Mouse (Mus musculus) embryonic facial prominence, embryonic 11.5 days (tissue): Measurements from ENCODE around the gene Fxyd6. TPM values are rescaled to one million over a fixed set of nuclear protein-coding genes. Genes with fewer than 3 reads are reported as not detected.

ENCODE experiments used
- ATAC-seq: fragments of 200-750 bp; cut with Nextera tagmentation; replicated peaks from 2 replicates; pipeline ENCODE4 v1.8.0; 2017; ENCODE audit warnings: low read depth; ENCODE audit not compliant: insufficient number of reproducible peaks, low FRiP score, low TSS enrichment
- DNase-seq: peaks from one replicate; pipeline ENCODE4 v3.0.0-alpha.2; 2015; ENCODE audit warnings: low spot score
- H3K27ac ChIP-seq: fragments of 300-500 bp; sonication (generic); replicated peaks from 2 replicates; pipeline ENCODE4 v1.5.1; 2014; ENCODE audit warnings: mild to moderate bottlenecking, low read depth, low read length, control low read depth
- H3K27me3 ChIP-seq: fragments of 300-500 bp; sonication (generic); 2 replicates; pipeline ENCODE4 v1.6.1; 2014; ENCODE audit warnings: mild to moderate bottlenecking, low read length, moderate library complexity, mixed read lengths; ENCODE audit not compliant: control insufficient read depth, insufficient read depth
- H3K36me3 ChIP-seq: fragments of 300-500 bp; sonication (generic); replicated peaks from 2 replicates; pipeline ENCODE4 v1.6.1; 2014; ENCODE audit warnings: low read depth, mild to moderate bottlenecking, low read length, moderate library complexity, mixed read lengths; ENCODE audit not compliant: control insufficient read depth, insufficient read depth
- H3K4me1 ChIP-seq: fragments of 300-500 bp; sonication (generic); 2 replicates; pipeline ENCODE4 v1.6.1; 2014; ENCODE audit warnings: low read length, mixed read lengths; ENCODE audit not compliant: control insufficient read depth, insufficient read depth
- H3K4me2 ChIP-seq: fragments of 300-500 bp; sonication (generic); 2 replicates; pipeline ENCODE4 v1.6.1; 2014; ENCODE audit warnings: low read depth, mild to moderate bottlenecking, control low read depth, low read length, moderate library complexity
- H3K4me3 ChIP-seq: fragments of 300-500 bp; sonication (generic); 2 replicates; pipeline ENCODE4 v1.5.1; 2014; ENCODE audit warnings: low read depth, low read length, control low read depth
- H3K9ac ChIP-seq: fragments of 300-500 bp; sonication (generic); replicated peaks from 2 replicates; pipeline ENCODE4 v1.6.1; 2014; ENCODE audit warnings: mild to moderate bottlenecking, control low read depth, low read length
- H3K9me3 ChIP-seq: fragments of 300-500 bp; sonication (generic); replicated peaks from 2 replicates; pipeline ENCODE4 v1.6.1; 2016; ENCODE audit warnings: mild to moderate bottlenecking, low read length, inconsistent platforms, mixed read lengths; ENCODE audit not compliant: control insufficient read depth
- WGBS: fragments of 180-500 bp; shearing (Covaris S2); extraction: QIAGEN DNeasy Blood & Tissue Kit; methylation state at CpG from one replicate; pipeline ENCODE4 v1.1.7; 2014; 5-methylcytosine and 5-hydroxymethylcytosine counted together
- polyA plus RNA-seq: library from polyadenylated mRNA; unstranded; fragments of >200 nt; fragmentation: Nextera tagmentation; extraction: Ambion mirVana; gene quantifications from 2 replicates; pipeline ENCODE4 v1.2.1, GENCODE M21; 2014

Fxyd6 gene
- 83.0 and 93.1 TPM in 2 replicates for polyA plus RNA-seq

DNA sequence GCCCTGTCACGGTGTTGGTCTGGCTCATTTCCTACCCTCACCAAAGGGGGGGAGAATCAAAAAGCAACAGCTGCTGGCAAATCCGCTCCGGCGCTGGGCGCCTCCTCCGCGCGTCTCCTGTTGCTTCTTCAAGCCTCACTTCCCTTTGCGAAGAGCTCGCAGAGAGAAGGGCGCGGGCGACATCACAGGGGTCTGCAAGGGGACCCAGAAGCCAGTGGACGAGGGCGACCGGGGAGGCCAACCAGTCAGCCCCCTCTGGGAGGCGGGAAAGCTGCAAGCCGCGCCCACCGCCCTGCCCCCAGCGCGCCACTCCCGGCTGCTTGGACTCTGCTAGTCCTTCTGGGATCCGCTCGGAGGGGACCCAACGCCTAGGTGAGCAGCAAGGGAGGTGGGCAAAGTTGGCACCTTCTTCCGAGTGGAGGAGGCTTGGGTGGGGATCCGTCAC is at the start of gene Fxyd6:
TSS of gene Fxyd6 (plus strand) at position 69 of the 445 bp plus-strand sequence.
- peak within 1 kb of the TSS; percentile 85 for H3K4me2 ChIP-seq
- H3K36me3 ChIP-seq = no peaks in the 10 kb centered on the region
- no peaks in the 10 kb centered on the region; the same call in 1 of the 2 replicates for H3K4me1 ChIP-seq
- no peaks in the 10 kb centered on the region for H3K27me3 ChIP-seq
- WGBS = 0% methylated on average over 26 of the region's 28 CpGs
- no peak within 1 kb of the TSS for H3K27ac ChIP-seq
- ATAC-seq = peak; percentile 54; the same call in 1 of the 2 replicates
- peak within 1 kb of the TSS; percentile 82 for H3K9ac ChIP-seq
- no peaks in the 10 kb centered on the region for H3K9me3 ChIP-seq
- H3K4me3 ChIP-seq = peak within 1 kb of the TSS; percentile 75
- DNase-seq = peak; percentile 83

DNA sequence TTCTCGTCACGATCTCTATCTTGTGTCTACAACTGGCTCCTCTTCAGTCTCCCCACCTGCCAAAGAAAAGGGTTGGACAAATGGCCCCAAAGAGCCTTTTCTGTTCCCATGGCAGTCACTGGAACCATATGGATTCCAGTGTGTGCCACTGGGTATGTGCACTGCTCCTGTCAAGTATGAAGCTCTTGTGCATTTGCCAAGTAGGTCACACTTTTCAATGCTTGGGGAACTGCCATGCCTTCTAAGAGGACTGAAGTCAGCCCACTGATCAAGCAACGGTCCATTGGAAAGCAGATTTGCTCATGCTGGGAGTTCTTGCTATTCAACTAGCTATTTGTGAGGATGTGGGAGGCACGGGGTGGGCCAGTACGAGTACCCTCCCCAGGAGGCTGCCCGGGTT is 48.5 kb upstream of the Fxyd6 start:
- Histone ChIP-seq H3K4me2 (no peak overlapping the region), H3K27ac (no peak overlapping the region), H3K4me3 (no peak overlapping the region), H3K9ac (no peak overlapping the region), H3K9me3 (no peaks in the 10 kb centered on the region), H3K36me3 (no peaks in the 10 kb centered on the region), H3K4me1 (no peaks in the 10 kb centered on the region), H3K27me3 (no peaks in the 10 kb centered on the region)
- no peak for DNase-seq
- 91% methylated on average over 6 of the region's 6 CpGs for WGBS
- ATAC-seq = no peak

DNA sequence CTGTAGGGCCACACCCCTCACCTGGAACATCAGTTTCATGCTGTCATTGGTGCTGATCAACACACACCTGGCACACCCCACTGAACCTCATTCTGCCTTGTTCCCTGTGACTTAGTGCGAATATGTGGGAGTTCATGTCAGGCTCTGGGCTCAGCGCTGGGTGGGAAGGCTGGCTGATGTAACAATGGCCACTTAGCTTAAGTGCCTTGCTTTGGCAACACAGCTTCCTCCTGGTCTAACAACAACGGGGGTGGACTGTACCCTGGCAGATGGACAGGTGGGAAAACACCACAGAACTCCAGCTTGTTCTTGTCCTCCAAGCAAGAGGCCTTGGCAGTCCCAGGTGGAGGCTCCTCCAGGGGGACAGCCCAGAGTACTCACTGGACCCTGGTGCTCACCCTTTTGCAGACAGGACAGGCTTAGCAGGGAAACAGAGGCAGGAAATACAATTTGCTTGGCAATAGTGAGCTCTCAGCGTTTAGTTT is 48.0 kb upstream of the Fxyd6 start:
- DNase-seq = no peak
- no peak overlapping the region for H3K27ac ChIP-seq
- H3K9me3 ChIP-seq = no peaks in the 10 kb centered on the region
- no peaks in the 10 kb centered on the region for H3K27me3 ChIP-seq
- no peak overlapping the region for H3K9ac ChIP-seq
- H3K4me1 ChIP-seq = no peaks in the 10 kb centered on the region
- no peak for ATAC-seq
- H3K4me3 ChIP-seq = no peak overlapping the region
- H3K36me3 ChIP-seq = no peaks in the 10 kb centered on the region
- 89% methylated on average over 4 of the region's 4 CpGs for WGBS
- H3K4me2 ChIP-seq = no peak overlapping the region

DNA sequence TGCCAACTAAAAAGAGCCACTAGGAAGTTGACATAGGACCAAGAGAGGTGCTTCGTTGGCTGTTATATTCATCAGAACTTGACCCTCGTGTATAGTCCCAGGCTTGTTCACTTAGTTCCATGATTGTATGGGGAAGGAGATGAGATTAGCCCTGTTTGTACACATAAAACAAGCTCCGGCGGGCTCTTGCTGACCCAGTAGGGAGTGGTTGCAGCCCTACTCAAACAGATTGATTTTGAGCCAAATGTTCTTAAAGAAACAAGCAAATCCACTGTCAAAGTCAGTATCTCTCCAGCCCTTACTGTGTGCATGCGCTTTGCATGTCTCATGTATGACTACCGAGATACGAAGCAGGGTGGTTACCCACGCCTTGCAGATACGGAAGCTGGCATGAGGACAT is 43.6 kb upstream of the Fxyd6 start:
- no peak overlapping the region for H3K4me2 ChIP-seq
- 89% methylated on average over 9 of the region's 9 CpGs for WGBS
- H3K9me3 ChIP-seq = no peaks in the 10 kb centered on the region
- no peaks in the 10 kb centered on the region for H3K36me3 ChIP-seq
- DNase-seq = no peak
- H3K27ac ChIP-seq = no peak overlapping the region
- no peaks in the 10 kb centered on the region for H3K4me1 ChIP-seq
- no peak overlapping the region for H3K4me3 ChIP-seq
- H3K27me3 ChIP-seq = no peaks in the 10 kb centered on the region
- no peak overlapping the region for H3K9ac ChIP-seq
- ATAC-seq = no peak

DNA sequence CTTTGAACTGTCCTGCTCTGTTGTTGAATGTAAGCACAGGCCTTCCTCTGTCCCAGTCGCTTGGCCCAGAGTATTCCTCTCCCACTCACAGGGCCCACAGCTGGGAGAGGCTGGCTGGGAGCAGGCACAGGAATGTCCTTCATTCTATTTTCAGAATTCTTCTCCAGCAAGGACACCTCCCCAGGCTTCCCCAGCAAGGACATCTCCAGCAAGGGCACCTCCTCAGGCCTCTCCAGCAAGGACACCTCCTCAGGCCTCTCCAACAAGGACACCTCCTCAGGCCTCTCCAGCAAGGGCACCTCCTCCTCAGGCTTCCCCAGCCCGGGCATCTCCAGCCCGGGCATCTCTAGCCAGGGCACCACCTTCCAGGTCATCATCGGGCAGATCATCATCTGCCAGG is 41.7 kb upstream of the Fxyd6 start:
- Histone ChIP-seq H3K9ac (no peak overlapping the region), H3K9me3 (no peaks in the 10 kb centered on the region), H3K4me2 (no peak overlapping the region), H3K36me3 (no peaks in the 10 kb centered on the region), H3K4me3 (no peak overlapping the region), H3K4me1 (no peaks in the 10 kb centered on the region), H3K27me3 (no peaks in the 10 kb centered on the region), H3K27ac (no peak overlapping the region)
- WGBS = 87% methylated on average over 4 of the region's 4 CpGs
- DNase-seq (no peak), ATAC-seq (no peak)

DNA sequence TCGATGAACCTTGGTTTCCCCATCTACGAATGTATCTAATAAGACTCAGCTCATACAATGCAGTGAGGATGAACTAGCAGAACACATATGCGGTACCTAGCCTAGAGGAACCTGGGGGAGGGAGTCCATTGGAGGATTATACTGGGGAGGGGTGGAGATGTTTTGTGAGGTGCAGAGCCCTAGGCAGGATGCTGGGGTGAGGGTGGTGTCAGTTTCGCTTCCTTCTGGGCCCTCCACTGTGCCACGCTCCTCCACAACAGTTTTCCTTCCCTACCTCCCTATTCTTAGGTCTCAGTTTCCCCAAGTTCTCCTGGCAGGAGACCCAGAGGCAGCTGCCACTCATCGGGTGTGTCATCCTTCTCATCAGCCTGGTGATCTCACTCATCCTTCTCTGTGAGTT is 40.4 kb upstream of the Fxyd6 start:
- no peak overlapping the region for H3K4me3 ChIP-seq
- H3K9me3 ChIP-seq = no peaks in the 10 kb centered on the region
- H3K4me1 ChIP-seq = no peaks in the 10 kb centered on the region
- no peak overlapping the region for H3K4me2 ChIP-seq
- H3K36me3 ChIP-seq = no peaks in the 10 kb centered on the region
- 91% methylated on average over 6 of the region's 6 CpGs for WGBS
- ATAC-seq = no peak
- H3K27me3 ChIP-seq = no peaks in the 10 kb centered on the region
- H3K27ac ChIP-seq = no peak overlapping the region
- no peak overlapping the region for H3K9ac ChIP-seq
- DNase-seq = no peak

DNA sequence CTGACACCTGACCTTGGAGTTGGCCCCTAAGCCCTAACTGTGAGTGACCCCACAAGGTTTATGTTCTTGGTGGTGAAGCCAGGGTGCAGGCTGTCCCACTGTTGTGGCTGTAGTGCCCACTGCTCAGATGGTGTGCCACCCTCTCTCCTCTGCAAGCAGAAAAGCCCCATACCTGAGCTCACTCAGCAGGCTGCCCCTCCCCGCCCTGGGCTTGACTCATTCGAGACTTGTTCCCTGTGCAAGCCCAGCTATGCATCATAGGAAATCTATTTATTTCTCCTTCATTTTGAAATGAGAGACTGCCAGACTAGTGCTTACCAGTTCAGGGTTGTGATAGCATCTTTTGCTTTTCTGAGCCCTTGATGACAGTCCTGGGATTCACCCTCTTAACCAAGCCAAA is 32.6 kb upstream of the Fxyd6 start:
- no peaks in the 10 kb centered on the region for H3K9me3 ChIP-seq
- H3K4me2 ChIP-seq = no peak overlapping the region
- H3K27me3 ChIP-seq = no peaks in the 10 kb centered on the region
- H3K27ac ChIP-seq = no peak overlapping the region
- H3K4me3 ChIP-seq = no peak overlapping the region
- H3K36me3 ChIP-seq = no peaks in the 10 kb centered on the region
- no peak overlapping the region for H3K9ac ChIP-seq
- no peak for ATAC-seq
- no peak for DNase-seq
- no peaks in the 10 kb centered on the region for H3K4me1 ChIP-seq
- WGBS = 83% methylated on average over 2 of the region's 2 CpGs

DNA sequence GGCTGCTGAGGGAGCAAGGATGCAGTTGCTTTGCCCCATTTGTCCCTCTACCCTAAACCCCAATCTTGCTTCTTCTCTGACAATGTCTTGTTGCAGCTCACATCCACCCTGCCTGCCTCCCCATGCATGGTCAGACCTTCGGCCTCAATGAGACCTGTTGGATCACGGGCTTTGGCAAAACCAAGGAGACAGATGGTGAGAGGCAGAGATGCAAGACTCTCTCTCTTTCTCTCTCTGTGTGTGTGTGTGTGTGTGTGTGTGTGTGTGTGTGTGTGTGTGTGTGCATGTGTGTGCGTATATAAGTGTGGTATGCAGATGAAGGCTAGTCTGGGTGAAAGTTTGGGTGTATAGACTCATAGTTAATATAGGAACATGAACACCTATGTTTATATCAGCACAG is 26.9 kb upstream of the Fxyd6 start:
- Histone ChIP-seq H3K4me3 (no peak overlapping the region), H3K4me2 (no peak overlapping the region), H3K9ac (no peak overlapping the region), H3K36me3 (no peaks in the 10 kb centered on the region), H3K27ac (no peak overlapping the region), H3K27me3 (no peaks in the 10 kb centered on the region), H3K9me3 (no peaks in the 10 kb centered on the region), H3K4me1 (no peaks in the 10 kb centered on the region)
- no peak for DNase-seq
- no peak for ATAC-seq
- 80% methylated on average over 3 of the region's 3 CpGs for WGBS
